Mouse (Mus musculus): ENCODE data around the gene Itga9. TPM values are rescaled to one million over a fixed set of nuclear protein-coding genes. Genes with fewer than 3 reads are reported as not detected.

The Itga9 gene
- polyA plus RNA-seq, 1 experiment, result not detected

GRCm38 (mm10) chr9:118623483-118623882 lies 17.0 kb downstream of the Itga9 start:
- H3K27me3 ChIP-seq (ENCODE audit: control insufficient read depth, insufficient read depth, insufficient read length), result peaks cover 51% of the 10 kb centered on the region
- no peak for TF ChIP-seq MYOD1 (IDR thresholded peaks at IDR 0.05; ENCODE audit: control insufficient read depth, insufficient read length, low read depth)
- TF ChIP-seq CTCF (IDR thresholded peaks at IDR 0.05; ENCODE audit: control insufficient read depth, insufficient read depth, insufficient read length), result no peak
- TF ChIP-seq FOSL1 (IDR thresholded peaks at IDR 0.05; ENCODE audit: insufficient read depth, low read length, poor library complexity, severe bottlenecking), result no peak
- TF ChIP-seq MYOG (IDR thresholded peaks at IDR 0.05; ENCODE audit: control insufficient read depth, extremely low read depth, insufficient read length), result no peak
- TF ChIP-seq MAX (IDR thresholded peaks at IDR 0.05), result no peak
- no peak for TF ChIP-seq CEBPB (IDR thresholded peaks at IDR 0.05; ENCODE audit: low read depth)
- TF ChIP-seq USF1 (IDR thresholded peaks at IDR 0.05; ENCODE audit: low read depth), result no peak
- H3K79me3 ChIP-seq (ENCODE audit: low read depth), result no peaks in the 10 kb centered on the region
- H3K36me3 ChIP-seq (ENCODE audit: control insufficient read depth, insufficient read depth), result no peaks in the 10 kb centered on the region
- no peaks in the 10 kb centered on the region for H3K79me2 ChIP-seq (ENCODE audit: control insufficient read depth, insufficient read depth)
- H3ac ChIP-seq (ENCODE audit: control insufficient read depth, insufficient read length, low read depth), result no peak overlapping the region
- H3K4me3 ChIP-seq (ENCODE audit: insufficient read depth, poor library complexity, severe bottlenecking), result no peak overlapping the region

DNA sequence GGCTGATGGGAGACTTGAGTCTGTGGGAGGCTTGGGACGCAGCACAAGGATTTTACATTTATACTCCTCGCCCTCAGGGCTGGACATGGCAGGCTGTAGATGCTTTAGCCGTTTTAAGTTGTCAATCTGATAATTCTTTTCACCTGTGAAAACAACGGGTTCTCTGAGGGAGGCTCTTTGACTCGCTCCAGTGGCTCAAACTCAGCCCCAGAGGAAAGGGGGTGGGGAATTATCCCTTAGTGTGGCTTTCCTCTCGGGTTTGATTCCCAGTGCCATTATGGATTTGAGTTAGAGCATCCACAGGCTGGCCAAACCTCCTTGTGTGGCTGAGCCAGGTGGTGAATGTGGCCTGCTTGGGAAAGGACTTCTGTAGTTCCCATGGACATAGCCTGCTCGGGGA lies 17.7 kb downstream of the Itga9 start:
- no peaks in the 10 kb centered on the region for H3K79me2 ChIP-seq (ENCODE audit: control insufficient read depth, insufficient read depth)
- no peak overlapping the region for H3K4me3 ChIP-seq (ENCODE audit: insufficient read depth, poor library complexity, severe bottlenecking)
- peaks cover 51% of the 10 kb centered on the region for H3K27me3 ChIP-seq (ENCODE audit: control insufficient read depth, insufficient read depth, insufficient read length)
- no peak overlapping the region for H3ac ChIP-seq (ENCODE audit: control insufficient read depth, insufficient read length, low read depth)
- no peaks in the 10 kb centered on the region for H3K79me3 ChIP-seq (ENCODE audit: low read depth)
- no peaks in the 10 kb centered on the region for H3K36me3 ChIP-seq (ENCODE audit: control insufficient read depth, insufficient read depth)
- no peak for TF ChIP-seq MAX (IDR thresholded peaks at IDR 0.05)
- TF ChIP-seq USF1 (IDR thresholded peaks at IDR 0.05; ENCODE audit: low read depth), result no peak
- no peak for TF ChIP-seq MYOD1 (IDR thresholded peaks at IDR 0.05; ENCODE audit: control insufficient read depth, insufficient read length, low read depth)
- no peak for TF ChIP-seq FOSL1 (IDR thresholded peaks at IDR 0.05; ENCODE audit: insufficient read depth, low read length, poor library complexity, severe bottlenecking)
- no peak for TF ChIP-seq CTCF (IDR thresholded peaks at IDR 0.05; ENCODE audit: control insufficient read depth, insufficient read depth, insufficient read length)
- no peak for TF ChIP-seq MYOG (IDR thresholded peaks at IDR 0.05; ENCODE audit: control insufficient read depth, extremely low read depth, insufficient read length)
- no peak for TF ChIP-seq CEBPB (IDR thresholded peaks at IDR 0.05; ENCODE audit: low read depth)

DNA sequence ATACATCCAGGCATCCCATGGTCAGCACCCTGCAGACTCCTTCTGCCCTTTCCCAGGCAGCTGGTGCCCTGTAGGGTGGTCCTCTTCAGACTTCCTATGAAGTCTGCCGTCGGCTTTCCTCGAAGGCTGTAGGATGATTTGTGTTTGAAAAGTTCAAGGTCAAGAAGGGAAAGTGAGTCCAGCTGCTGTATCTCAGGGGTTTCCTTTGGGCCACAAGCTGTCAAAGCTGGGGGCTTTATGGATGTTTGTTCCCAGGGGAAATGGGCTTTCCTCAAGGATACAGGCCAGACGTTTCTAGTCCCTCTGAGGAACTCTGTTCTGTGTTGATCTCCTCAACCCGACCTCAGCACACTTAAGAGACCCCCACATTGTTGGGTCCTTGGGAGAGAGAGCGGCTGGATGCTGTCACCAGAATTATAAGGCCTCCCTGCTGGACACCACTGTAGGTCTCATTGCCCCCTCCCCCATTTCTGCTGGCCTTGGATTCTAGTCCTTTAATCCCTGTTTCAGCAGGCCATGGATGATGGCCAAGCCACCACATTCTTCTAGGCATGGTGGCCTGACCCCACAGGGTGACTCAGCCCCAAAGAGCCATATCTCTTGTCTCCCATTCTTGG lies 23.4 kb downstream of the Itga9 start:
- TF ChIP-seq MYOD1 (IDR thresholded peaks at IDR 0.05; ENCODE audit: control insufficient read depth, insufficient read length, low read depth) (no peak), CEBPB (IDR thresholded peaks at IDR 0.05; ENCODE audit: low read depth) (no peak), USF1 (IDR thresholded peaks at IDR 0.05; ENCODE audit: low read depth) (no peak), MAX (IDR thresholded peaks at IDR 0.05) (no peak), FOSL1 (IDR thresholded peaks at IDR 0.05; ENCODE audit: insufficient read depth, low read length, poor library complexity, severe bottlenecking) (no peak), CTCF (IDR thresholded peaks at IDR 0.05; ENCODE audit: control insufficient read depth, insufficient read depth, insufficient read length) (no peak), MYOG (IDR thresholded peaks at IDR 0.05; ENCODE audit: control insufficient read depth, extremely low read depth, insufficient read length) (no peak)
- H3K4me3 ChIP-seq (ENCODE audit: insufficient read depth, poor library complexity, severe bottlenecking), result no peak overlapping the region
- no peaks in the 10 kb centered on the region for H3K36me3 ChIP-seq (ENCODE audit: control insufficient read depth, insufficient read depth)
- no peaks in the 10 kb centered on the region for H3K79me2 ChIP-seq (ENCODE audit: control insufficient read depth, insufficient read depth)
- H3K79me3 ChIP-seq (ENCODE audit: low read depth), result no peaks in the 10 kb centered on the region
- H3ac ChIP-seq (ENCODE audit: control insufficient read depth, insufficient read length, low read depth), result no peak overlapping the region
- peaks cover 20% of the 10 kb centered on the region for H3K27me3 ChIP-seq (ENCODE audit: control insufficient read depth, insufficient read depth, insufficient read length)

DNA sequence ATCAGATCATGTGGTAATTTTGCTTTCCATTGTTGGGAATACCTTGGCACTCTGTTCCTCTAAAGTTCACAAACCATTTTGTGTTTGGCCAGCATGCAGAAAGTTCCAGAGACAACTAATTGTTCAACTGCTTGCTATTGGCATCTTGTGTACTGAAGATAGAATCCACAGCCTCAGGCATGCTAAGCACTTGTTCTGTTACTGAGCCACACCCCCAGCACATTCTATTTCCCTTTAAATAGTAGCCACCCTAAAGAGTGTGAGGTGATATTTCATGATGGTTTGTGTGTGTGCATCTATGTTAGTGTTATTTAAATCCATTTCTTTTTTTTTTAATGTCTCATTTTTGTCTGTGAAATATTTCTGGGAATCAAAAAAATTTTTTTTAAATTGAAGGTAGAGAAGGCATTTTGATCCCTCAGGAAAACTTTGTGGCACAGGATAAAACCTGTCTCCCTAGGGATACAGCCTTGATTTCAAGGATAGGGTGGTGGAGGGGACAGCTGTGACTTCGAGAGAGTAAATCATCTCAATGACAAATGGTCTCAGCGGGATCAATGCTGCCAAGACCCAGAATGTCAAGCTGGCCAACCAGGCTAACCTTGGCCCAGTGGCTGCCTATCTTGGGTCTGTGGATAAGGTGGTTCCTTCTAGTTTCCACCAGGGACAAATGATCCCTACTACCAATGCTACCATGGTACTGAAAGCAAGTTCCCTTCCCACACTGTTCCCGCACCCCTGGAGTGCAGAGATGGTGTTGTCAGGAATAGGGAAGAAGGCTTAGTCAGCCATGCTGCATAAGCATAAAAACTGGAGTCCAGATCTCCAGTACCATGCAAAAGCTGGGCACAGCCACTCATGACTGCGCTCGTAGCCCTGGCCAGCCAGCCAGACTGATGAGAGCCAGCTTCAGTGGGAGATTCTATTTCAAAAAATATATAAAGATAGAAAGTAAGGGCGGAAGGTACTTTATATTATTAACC lies 25.6 kb downstream of the Itga9 start:
- H3K4me3 ChIP-seq (ENCODE audit: insufficient read depth, poor library complexity, severe bottlenecking), result no peak overlapping the region
- H3K79me2 ChIP-seq (ENCODE audit: control insufficient read depth, insufficient read depth), result no peaks in the 10 kb centered on the region
- TF ChIP-seq USF1 (IDR thresholded peaks at IDR 0.05; ENCODE audit: low read depth) (no peak), FOSL1 (IDR thresholded peaks at IDR 0.05; ENCODE audit: insufficient read depth, low read length, poor library complexity, severe bottlenecking) (no peak), MYOG (IDR thresholded peaks at IDR 0.05; ENCODE audit: control insufficient read depth, extremely low read depth, insufficient read length) (no peak), MYOD1 (IDR thresholded peaks at IDR 0.05; ENCODE audit: control insufficient read depth, insufficient read length, low read depth) (no peak), CTCF (IDR thresholded peaks at IDR 0.05; ENCODE audit: control insufficient read depth, insufficient read depth, insufficient read length) (no peak), MAX (IDR thresholded peaks at IDR 0.05) (no peak), CEBPB (IDR thresholded peaks at IDR 0.05; ENCODE audit: low read depth) (no peak)
- peaks cover 8% of the 10 kb centered on the region for H3K27me3 ChIP-seq (ENCODE audit: control insufficient read depth, insufficient read depth, insufficient read length)
- no peaks in the 10 kb centered on the region for H3K36me3 ChIP-seq (ENCODE audit: control insufficient read depth, insufficient read depth)
- no peaks in the 10 kb centered on the region for H3K79me3 ChIP-seq (ENCODE audit: low read depth)
- H3ac ChIP-seq (ENCODE audit: control insufficient read depth, insufficient read length, low read depth), result no peak overlapping the region

GRCm38 (mm10) chr9:118632758-118633143 lies 26.3 kb downstream of the Itga9 start:
- Histone ChIP-seq H3K27me3 (ENCODE audit: control insufficient read depth, insufficient read depth, insufficient read length) (peaks cover 3% of the 10 kb centered on the region), H3K36me3 (ENCODE audit: control insufficient read depth, insufficient read depth) (no peaks in the 10 kb centered on the region), H3K79me3 (ENCODE audit: low read depth) (no peaks in the 10 kb centered on the region), H3K79me2 (ENCODE audit: control insufficient read depth, insufficient read depth) (no peaks in the 10 kb centered on the region), H3K4me3 (ENCODE audit: insufficient read depth, poor library complexity, severe bottlenecking) (no peak overlapping the region), H3ac (ENCODE audit: control insufficient read depth, insufficient read length, low read depth) (no peak overlapping the region)
- TF ChIP-seq MYOD1 (IDR thresholded peaks at IDR 0.05; ENCODE audit: control insufficient read depth, insufficient read length, low read depth), result no peak
- TF ChIP-seq USF1 (IDR thresholded peaks at IDR 0.05; ENCODE audit: low read depth), result no peak
- no peak for TF ChIP-seq CEBPB (IDR thresholded peaks at IDR 0.05; ENCODE audit: low read depth)
- no peak for TF ChIP-seq FOSL1 (IDR thresholded peaks at IDR 0.05; ENCODE audit: insufficient read depth, low read length, poor library complexity, severe bottlenecking)
- TF ChIP-seq MAX (IDR thresholded peaks at IDR 0.05), result no peak
- no peak for TF ChIP-seq MYOG (IDR thresholded peaks at IDR 0.05; ENCODE audit: control insufficient read depth, extremely low read depth, insufficient read length)
- no peak for TF ChIP-seq CTCF (IDR thresholded peaks at IDR 0.05; ENCODE audit: control insufficient read depth, insufficient read depth, insufficient read length)
